Mouse (Mus musculus): Measurements from ENCODE around the gene Cntnap5a. TPM values are rescaled to one million over a fixed set of nuclear protein-coding genes. Genes with fewer than 3 reads are reported as not detected.

Gene Cntnap5a
- polyA plus RNA-seq, 1 experiment from 2014 or later = not detected

GRCm38 (mm10) chr1:115918396-115918795 lies 233.8 kb downstream of the Cntnap5a start:
- no peak for DNase-seq (ENCODE audit: low read depth, low spot score)
- TF ChIP-seq CTCF (IDR thresholded peaks at IDR 0.05) = no peak
- ChIA-PET CTCF (no interaction called here), POLR2A (no interaction called here)
- in situ Hi-C loops (cut with MboI; ENCODE audit: low pct_unique_long_range_greater_than_20kb) = no loop called here
- no peak for ATAC-seq
- H3K27me3 ChIP-seq = no peaks in the 10 kb centered on the region

DNA sequence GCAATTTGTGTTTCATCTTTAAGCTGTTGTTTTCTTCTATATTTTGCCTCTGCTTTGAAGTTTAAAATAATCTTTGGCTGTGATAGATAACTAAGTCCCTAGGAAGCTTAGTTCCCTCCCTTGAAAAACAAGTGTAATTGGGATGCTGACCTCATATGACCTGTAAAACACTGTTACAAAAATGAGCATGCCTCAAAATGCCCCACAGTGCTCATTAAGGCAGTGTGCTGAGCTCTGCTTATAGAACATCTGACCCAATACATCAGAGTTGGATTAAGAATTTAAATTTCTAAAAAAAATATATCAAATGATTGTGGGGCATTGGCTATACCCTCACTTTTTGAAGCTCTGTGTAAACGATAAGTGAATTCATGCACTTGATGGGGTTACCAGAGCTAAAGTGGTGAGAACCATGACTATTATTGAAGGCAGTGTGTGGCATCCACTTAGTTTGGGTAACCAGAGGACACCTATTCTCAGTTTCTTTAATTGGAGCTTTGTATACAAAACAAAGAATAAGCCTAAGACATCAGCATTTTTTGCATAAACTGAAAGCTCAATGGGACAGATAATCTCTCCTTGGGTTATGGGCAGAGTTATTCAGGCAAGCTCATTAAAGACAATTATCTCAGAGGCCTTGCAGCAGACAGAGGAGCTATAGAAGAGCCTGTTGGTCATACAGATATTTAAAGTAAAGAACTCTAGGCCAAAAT lies 241.6 kb downstream of the Cntnap5a start:
- no peak for TF ChIP-seq CTCF (IDR thresholded peaks at IDR 0.05)
- ChIA-PET CTCF (interaction anchor here (1.4 kb wide), 1 partner anchor 9 kb away, joined by 3 read pairs; no protein-coding TSS in a partner anchor), POLR2A (no interaction called here)
- no peaks in the 10 kb centered on the region for H3K27me3 ChIP-seq
- in situ Hi-C loops (cut with MboI; ENCODE audit: low pct_unique_long_range_greater_than_20kb) = no loop called here
- DNase-seq (ENCODE audit: low read depth, low spot score) (no peak), ATAC-seq (no peak)

DNA sequence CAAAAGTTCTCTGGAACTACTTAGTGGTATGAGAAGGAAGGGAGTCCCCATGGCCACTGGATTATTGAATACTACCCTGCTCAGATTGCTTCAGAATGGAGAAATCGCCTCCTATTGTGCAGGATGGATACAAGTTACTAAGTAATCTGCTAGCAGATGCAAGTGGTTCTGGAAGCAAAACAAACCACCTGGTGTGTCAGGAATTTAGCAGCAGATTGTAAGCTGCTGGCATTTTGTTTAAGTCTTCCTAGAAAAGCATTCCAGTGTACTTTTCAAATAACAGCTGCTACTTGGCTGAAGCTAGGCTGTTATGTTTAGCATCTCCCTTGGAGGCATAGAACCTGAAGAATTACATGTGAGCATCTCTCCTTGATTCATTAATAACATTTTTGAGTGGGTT lies 247.5 kb downstream of the Cntnap5a start:
- ATAC-seq (no peak), DNase-seq (ENCODE audit: low read depth, low spot score) (no peak)
- ChIA-PET POLR2A (no interaction called here), CTCF (no interaction called here)
- H3K27me3 ChIP-seq = no peaks in the 10 kb centered on the region
- no peak for TF ChIP-seq CTCF (IDR thresholded peaks at IDR 0.05)
- in situ Hi-C loops (cut with MboI; ENCODE audit: low pct_unique_long_range_greater_than_20kb) = no loop called here

- no peak for TF ChIP-seq CTCF (IDR thresholded peaks at IDR 0.05)
- DNase-seq (ENCODE audit: low read depth, low spot score) (no peak), ATAC-seq (no peak)
- no peaks in the 10 kb centered on the region for H3K27me3 ChIP-seq
- ChIA-PET POLR2A (no interaction called here), CTCF (interaction anchor here (1.2 kb wide), 1 partner anchor 17 kb away, joined by 3 read pairs; no protein-coding TSS in a partner anchor)
- in situ Hi-C loops (cut with MboI; ENCODE audit: low pct_unique_long_range_greater_than_20kb) = no loop called here
Measured at GRCm38 (mm10) chr1:115945892-115946291, 261.3 kb downstream of the Cntnap5a start.

- no peak for ATAC-seq
- DNase-seq (ENCODE audit: low read depth, low spot score) = no peak
- ChIA-PET CTCF (no interaction called here), POLR2A (no interaction called here)
- no peaks in the 10 kb centered on the region for H3K27me3 ChIP-seq
- in situ Hi-C loops (cut with MboI; ENCODE audit: low pct_unique_long_range_greater_than_20kb) = no loop called here
- no peak for TF ChIP-seq CTCF (IDR thresholded peaks at IDR 0.05)
Measured at GRCm38 (mm10) chr1:115956528-115956927, 272.0 kb downstream of the Cntnap5a start.

DNA sequence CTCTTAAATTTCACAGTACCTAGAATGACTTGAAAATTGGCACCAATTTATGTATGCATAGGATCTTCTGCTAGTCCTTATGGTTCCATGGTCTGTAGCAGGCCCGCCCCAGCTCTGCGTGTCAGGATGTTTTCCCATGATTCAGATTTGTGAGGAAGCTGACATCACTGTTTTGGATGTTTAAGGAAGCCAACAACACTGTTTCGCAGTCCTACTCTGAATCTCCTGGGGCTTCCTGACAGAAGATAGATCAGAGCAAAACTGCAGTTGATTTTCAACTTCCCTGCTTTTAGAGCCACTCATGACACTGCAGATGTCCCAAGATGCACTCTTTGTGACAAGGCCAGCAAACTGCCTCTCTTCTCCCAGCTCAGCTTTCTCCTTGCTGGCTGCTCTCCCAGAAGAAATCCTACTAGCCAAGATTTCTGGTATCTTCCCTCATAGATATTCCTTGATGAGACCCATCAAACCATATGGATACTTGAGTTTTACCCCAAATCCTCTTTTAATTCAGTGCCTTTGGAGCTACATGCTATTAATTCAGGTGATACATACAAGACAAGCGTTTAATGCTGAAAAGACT lies 280.5 kb downstream of the Cntnap5a start:
- no peaks in the 10 kb centered on the region for H3K27me3 ChIP-seq
- in situ Hi-C loops (cut with MboI; ENCODE audit: low pct_unique_long_range_greater_than_20kb) = no loop called here
- ATAC-seq = no peak
- no peak for DNase-seq (ENCODE audit: low read depth, low spot score)
- TF ChIP-seq CTCF (IDR thresholded peaks at IDR 0.05) = no peak
- CTCF ChIA-PET = no interaction called here
- POLR2A ChIA-PET = no interaction called here

- in situ Hi-C loops (cut with MboI; ENCODE audit: low pct_unique_long_range_greater_than_20kb) = no loop called here
- DNase-seq (ENCODE audit: low read depth, low spot score) (no peak), ATAC-seq (no peak)
- POLR2A ChIA-PET = no interaction called here
- CTCF ChIA-PET = no interaction called here
- TF ChIP-seq CTCF (IDR thresholded peaks at IDR 0.05) = no peak
- H3K27me3 ChIP-seq = no peaks in the 10 kb centered on the region
Measured at GRCm38 (mm10) chr1:115990204-115990603, 305.6 kb downstream of the Cntnap5a start.

GRCm38 (mm10) chr1:116015768-116016167 lies 331.2 kb downstream of the Cntnap5a start:
- in situ Hi-C loops (cut with MboI; ENCODE audit: low pct_unique_long_range_greater_than_20kb) = no loop called here
- no peak for DNase-seq (ENCODE audit: low read depth, low spot score)
- CTCF ChIA-PET = no interaction called here
- no peak for TF ChIP-seq CTCF (IDR thresholded peaks at IDR 0.05)
- no peaks in the 10 kb centered on the region for H3K27me3 ChIP-seq
- POLR2A ChIA-PET = no interaction called here
- ATAC-seq = no peak

DNA sequence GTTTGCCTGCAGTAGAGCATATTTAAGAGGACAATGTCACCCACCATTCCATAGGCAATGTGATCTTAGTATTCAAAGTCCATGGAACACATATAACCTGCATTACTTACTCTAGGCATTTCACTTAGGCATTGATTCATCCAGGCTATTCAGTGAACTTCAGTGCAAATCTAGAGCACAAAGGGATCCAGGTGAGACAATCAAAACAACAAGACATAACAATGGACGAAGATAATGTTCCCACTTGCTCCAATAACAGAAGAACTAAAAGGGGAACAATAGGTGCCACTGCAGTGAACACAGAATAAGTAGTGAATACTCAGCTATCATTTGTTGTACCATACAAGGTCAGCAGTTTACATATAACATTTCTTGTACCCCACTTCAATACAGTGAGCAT lies 345.1 kb downstream of the Cntnap5a start:
- no peak for TF ChIP-seq CTCF (IDR thresholded peaks at IDR 0.05)
- in situ Hi-C loops (cut with MboI; ENCODE audit: low pct_unique_long_range_greater_than_20kb) = no loop called here

GRCm38 (mm10) chr1:116035897-116036296 lies 351.3 kb downstream of the Cntnap5a start:
- no peak for TF ChIP-seq CTCF (IDR thresholded peaks at IDR 0.05)
- in situ Hi-C loops (cut with MboI; ENCODE audit: low pct_unique_long_range_greater_than_20kb) = no loop called here

More for the DNA sequence above, 345.1 kb downstream of the Cntnap5a start:
- ChIA-PET CTCF (no interaction called here), POLR2A (no interaction called here)
- ATAC-seq (no peak), DNase-seq (ENCODE audit: low read depth, low spot score) (no peak)
- H3K27me3 ChIP-seq = no peaks in the 10 kb centered on the region

DNA sequence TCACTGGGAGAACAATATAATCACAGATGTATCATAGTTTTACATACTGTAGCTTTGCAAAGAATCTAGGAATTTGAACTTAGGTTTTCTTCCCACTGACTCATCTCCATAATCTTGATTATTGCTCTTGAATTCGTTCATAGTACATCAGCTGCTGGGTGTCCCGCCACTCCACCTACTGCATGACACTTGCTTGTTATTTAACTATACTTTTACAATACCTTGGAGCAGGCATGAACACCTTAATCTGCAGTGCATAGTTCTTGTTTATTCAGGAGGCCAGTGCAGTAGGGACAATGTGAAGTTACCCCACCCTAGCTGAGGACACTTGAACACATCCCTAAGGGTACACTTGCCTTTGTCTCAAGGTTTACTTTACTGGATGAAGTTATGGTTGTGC lies 352.3 kb downstream of the Cntnap5a start:
- no peak for TF ChIP-seq CTCF (IDR thresholded peaks at IDR 0.05)
- DNase-seq (ENCODE audit: low read depth, low spot score) = no peak
- in situ Hi-C loops (cut with MboI; ENCODE audit: low pct_unique_long_range_greater_than_20kb) = no loop called here
- ATAC-seq = no peak
- ChIA-PET POLR2A (no interaction called here), CTCF (no interaction called here)
- no peaks in the 10 kb centered on the region for H3K27me3 ChIP-seq

More at GRCm38 (mm10) chr1:116035897-116036296, 351.3 kb downstream of the Cntnap5a start:
- H3K27me3 ChIP-seq = no peaks in the 10 kb centered on the region
- CTCF ChIA-PET = no interaction called here
- ATAC-seq = no peak
- no peak for DNase-seq (ENCODE audit: low read depth, low spot score)
- POLR2A ChIA-PET = no interaction called here

- POLR2A ChIA-PET = no interaction called here
- ATAC-seq = no peak
- TF ChIP-seq CTCF (IDR thresholded peaks at IDR 0.05) = no peak
Measured at GRCm38 (mm10) chr1:116044083-116044482, 359.5 kb downstream of the Cntnap5a start.

More at GRCm38 (mm10) chr1:116044083-116044482, 359.5 kb downstream of the Cntnap5a start:
- H3K27me3 ChIP-seq = no peaks in the 10 kb centered on the region
- in situ Hi-C loops (cut with MboI; ENCODE audit: low pct_unique_long_range_greater_than_20kb) = no loop called here
- CTCF ChIA-PET = no interaction called here
- DNase-seq (ENCODE audit: low read depth, low spot score) = no peak
